Mouse (Mus musculus): ENCODE results near the gene Svs1. TPM values are rescaled to one million over a fixed set of nuclear protein-coding genes. Genes with fewer than 3 reads are reported as not detected.
"Not testable (repeated sequence)": the region's sequence is repeated elsewhere in the genome, so short reads cannot be mapped to it uniquely, and the experiment has no call there.

The Svs1 gene
- polyA plus RNA-seq (2016; fragmentation: Nextera tagmentation; extraction: Ambion mirVana) = not detected in 2 replicates

- no peak within 1 kb of the TSS for H3K4me3 ChIP-seq (replicated peaks)
- no peak within 1 kb of the TSS for H3K9ac ChIP-seq (replicated peaks)
- no peak within 1 kb of the TSS for H3K27ac ChIP-seq
- ATAC-seq (ENCODE audit: insufficient number of reproducible peaks, insufficient read depth, low FRiP score, low TSS enrichment, low read depth) = no peak
- H3K4me2 ChIP-seq = no peak within 1 kb of the TSS
- H3K9me3 ChIP-seq = no peaks in the 10 kb centered on the region
- H3K36me3 ChIP-seq = no peaks in the 10 kb centered on the region
- no peaks in the 10 kb centered on the region for H3K4me1 ChIP-seq (replicated peaks)
- no peaks in the 10 kb centered on the region for H3K27me3 ChIP-seq
- WGBS = 38% methylated on average over 7 of the region's 7 CpGs
These were observed at the start of gene Svs1 for GRCm38 (mm10) chr6:48986444-48986990. Svs1 (plus strand) TSS chr6:48986861.

- no peak for ATAC-seq (ENCODE audit: insufficient number of reproducible peaks, insufficient read depth, low FRiP score, low TSS enrichment, low read depth)
These were observed 37.1 kb upstream of the Svs1 start for GRCm38 (mm10) chr6:48949596-48949995.

GRCm38 (mm10) chr6:48950676-48951075 is 36.0 kb upstream of the Svs1 start:
- H3K27ac ChIP-seq = no peak overlapping the region
- no peaks in the 10 kb centered on the region for H3K4me1 ChIP-seq (replicated peaks)
- H3K9me3 ChIP-seq = no peaks in the 10 kb centered on the region
- no peak overlapping the region for H3K9ac ChIP-seq (replicated peaks)
- H3K27me3 ChIP-seq = no peaks in the 10 kb centered on the region
- no peak for ATAC-seq (ENCODE audit: insufficient number of reproducible peaks, insufficient read depth, low FRiP score, low TSS enrichment, low read depth)
- WGBS = 87% methylated on average over 5 of the region's 5 CpGs
- no peak overlapping the region for H3K4me3 ChIP-seq (replicated peaks)
- H3K36me3 ChIP-seq = no peaks in the 10 kb centered on the region
- H3K4me2 ChIP-seq = no peak overlapping the region

More at GRCm38 (mm10) chr6:48949596-48949995, 37.1 kb upstream of the Svs1 start:
- H3K27ac ChIP-seq = no peak overlapping the region
- H3K4me3 ChIP-seq (replicated peaks) = no peak overlapping the region
- WGBS = 77% methylated on average over 2 of the region's 2 CpGs
- peaks cover under 1% of the 10 kb centered on the region for H3K9me3 ChIP-seq
- H3K36me3 ChIP-seq = no peaks in the 10 kb centered on the region
- no peaks in the 10 kb centered on the region for H3K27me3 ChIP-seq
- no peaks in the 10 kb centered on the region for H3K4me1 ChIP-seq (replicated peaks)
- no peak overlapping the region for H3K4me2 ChIP-seq
- no peak overlapping the region for H3K9ac ChIP-seq (replicated peaks)

- no peak overlapping the region for H3K4me2 ChIP-seq
These were observed 35.0 kb upstream of the Svs1 start for GRCm38 (mm10) chr6:48951630-48952029.

GRCm38 (mm10) chr6:48953220-48953619 is 33.4 kb upstream of the Svs1 start:
- no peak for ATAC-seq (ENCODE audit: insufficient number of reproducible peaks, insufficient read depth, low FRiP score, low TSS enrichment, low read depth)
- no peaks in the 10 kb centered on the region for H3K27me3 ChIP-seq
- no peaks in the 10 kb centered on the region for H3K9me3 ChIP-seq
- no peak overlapping the region for H3K27ac ChIP-seq
- 76% methylated on average over 5 of the region's 5 CpGs for WGBS
- no peak overlapping the region for H3K4me3 ChIP-seq (replicated peaks)
- H3K4me2 ChIP-seq = no peak overlapping the region
- no peaks in the 10 kb centered on the region for H3K4me1 ChIP-seq (replicated peaks)
- no peaks in the 10 kb centered on the region for H3K36me3 ChIP-seq
- H3K9ac ChIP-seq (replicated peaks) = no peak overlapping the region

More at GRCm38 (mm10) chr6:48951630-48952029, 35.0 kb upstream of the Svs1 start:
- Histone ChIP-seq H3K4me3 (replicated peaks) (no peak overlapping the region), H3K9me3 (no peaks in the 10 kb centered on the region), H3K27me3 (no peaks in the 10 kb centered on the region), H3K9ac (replicated peaks) (no peak overlapping the region), H3K36me3 (no peaks in the 10 kb centered on the region), H3K27ac (no peak overlapping the region), H3K4me1 (replicated peaks) (no peaks in the 10 kb centered on the region)
- WGBS = 89% methylated on average over 6 of the region's 6 CpGs
- no peak for ATAC-seq (ENCODE audit: insufficient number of reproducible peaks, insufficient read depth, low FRiP score, low TSS enrichment, low read depth)

- ATAC-seq (ENCODE audit: insufficient number of reproducible peaks, insufficient read depth, low FRiP score, low TSS enrichment, low read depth) = no peak
- Histone ChIP-seq H3K9ac (replicated peaks) (no peak overlapping the region), H3K36me3 (no peaks in the 10 kb centered on the region), H3K27me3 (no peaks in the 10 kb centered on the region), H3K4me1 (replicated peaks) (no peaks in the 10 kb centered on the region), H3K27ac (no peak overlapping the region), H3K4me3 (replicated peaks) (no peak overlapping the region), H3K9me3 (no peaks in the 10 kb centered on the region), H3K4me2 (no peak overlapping the region)
- 81% methylated on average over 5 of the region's 5 CpGs for WGBS
These were observed 32.5 kb upstream of the Svs1 start for GRCm38 (mm10) chr6:48954211-48954610.

- Histone ChIP-seq H3K4me1 (replicated peaks) (no peaks in the 10 kb centered on the region), H3K4me2 (no peak overlapping the region), H3K9me3 (no peaks in the 10 kb centered on the region), H3K36me3 (no peaks in the 10 kb centered on the region), H3K27ac (no peak overlapping the region), H3K27me3 (no peaks in the 10 kb centered on the region), H3K4me3 (replicated peaks) (no peak overlapping the region), H3K9ac (replicated peaks) (no peak overlapping the region)
- WGBS = 37% methylated on average over 1 of the region's 1 CpGs
- no peak for ATAC-seq (ENCODE audit: insufficient number of reproducible peaks, insufficient read depth, low FRiP score, low TSS enrichment, low read depth)
These were observed 31.7 kb upstream of the Svs1 start for GRCm38 (mm10) chr6:48954946-48955345.

- H3K36me3 ChIP-seq = no peaks in the 10 kb centered on the region
- H3K27me3 ChIP-seq = no peaks in the 10 kb centered on the region
- H3K9ac ChIP-seq (replicated peaks) = no peak overlapping the region
- ATAC-seq (ENCODE audit: insufficient number of reproducible peaks, insufficient read depth, low FRiP score, low TSS enrichment, low read depth) = no peak
- 90% methylated on average over 4 of the region's 4 CpGs for WGBS
- H3K4me1 ChIP-seq (replicated peaks) = no peaks in the 10 kb centered on the region
- no peak overlapping the region for H3K27ac ChIP-seq
- H3K4me2 ChIP-seq = no peak overlapping the region
- no peaks in the 10 kb centered on the region for H3K9me3 ChIP-seq
- H3K4me3 ChIP-seq (replicated peaks) = no peak overlapping the region
These were observed 29.9 kb upstream of the Svs1 start for GRCm38 (mm10) chr6:48956785-48957184.

GRCm38 (mm10) chr6:48958053-48958452 is 28.6 kb upstream of the Svs1 start:
- H3K4me1 ChIP-seq (replicated peaks) = no peaks in the 10 kb centered on the region
- H3K4me3 ChIP-seq (replicated peaks) = no peak overlapping the region
- ATAC-seq (ENCODE audit: insufficient number of reproducible peaks, insufficient read depth, low FRiP score, low TSS enrichment, low read depth) = no peak
- H3K9me3 ChIP-seq = no peaks in the 10 kb centered on the region
- H3K36me3 ChIP-seq = no peaks in the 10 kb centered on the region
- H3K27me3 ChIP-seq = no peaks in the 10 kb centered on the region
- no peak overlapping the region for H3K27ac ChIP-seq
- no peak overlapping the region for H3K4me2 ChIP-seq
- WGBS = 76% methylated on average over 1 of the region's 1 CpGs
- H3K9ac ChIP-seq (replicated peaks) = no peak overlapping the region

- H3K4me1 ChIP-seq (replicated peaks); H3K27me3 ChIP-seq; H3K36me3 ChIP-seq; ATAC-seq (ENCODE audit: insufficient number of reproducible peaks, insufficient read depth, low FRiP score, low TSS enrichment, low read depth); H3K4me3 ChIP-seq (replicated peaks); H3K9me3 ChIP-seq; H3K4me2 ChIP-seq; H3K9ac ChIP-seq (replicated peaks); H3K27ac ChIP-seq: not testable (repeated sequence)
- WGBS = 32% methylated on average over 7 of the region's 7 CpGs
These were observed 27.5 kb upstream of the Svs1 start for GRCm38 (mm10) chr6:48959151-48959550.

- H3K27ac ChIP-seq; ATAC-seq (ENCODE audit: insufficient number of reproducible peaks, insufficient read depth, low FRiP score, low TSS enrichment, low read depth); H3K9ac ChIP-seq (replicated peaks); H3K4me3 ChIP-seq (replicated peaks); H3K9me3 ChIP-seq; H3K4me1 ChIP-seq (replicated peaks); H3K4me2 ChIP-seq; H3K27me3 ChIP-seq; H3K36me3 ChIP-seq: not testable (repeated sequence)
- 87% methylated on average over 5 of the region's 5 CpGs for WGBS
These were observed 20.0 kb upstream of the Svs1 start for GRCm38 (mm10) chr6:48966696-48967095.

- Histone ChIP-seq H3K4me1 (replicated peaks) (no peaks in the 10 kb centered on the region), H3K27me3 (no peaks in the 10 kb centered on the region), H3K4me3 (replicated peaks) (no peak overlapping the region), H3K9ac (replicated peaks) (no peak overlapping the region), H3K9me3 (no peaks in the 10 kb centered on the region), H3K27ac (no peak overlapping the region), H3K4me2 (no peak overlapping the region), H3K36me3 (no peaks in the 10 kb centered on the region)
- no peak for ATAC-seq (ENCODE audit: insufficient number of reproducible peaks, insufficient read depth, low FRiP score, low TSS enrichment, low read depth)
These were observed 18.8 kb upstream of the Svs1 start for GRCm38 (mm10) chr6:48967868-48968267.
